Mouse (Mus musculus): ENCODE data around the gene Snu13. TPM values are rescaled to one million over a fixed set of nuclear protein-coding genes. Genes with fewer than 3 reads are reported as not detected.

Snu13 gene
- total RNA-seq, 2 experiments from 2014 or later, result 105 to 111 TPM

DNA sequence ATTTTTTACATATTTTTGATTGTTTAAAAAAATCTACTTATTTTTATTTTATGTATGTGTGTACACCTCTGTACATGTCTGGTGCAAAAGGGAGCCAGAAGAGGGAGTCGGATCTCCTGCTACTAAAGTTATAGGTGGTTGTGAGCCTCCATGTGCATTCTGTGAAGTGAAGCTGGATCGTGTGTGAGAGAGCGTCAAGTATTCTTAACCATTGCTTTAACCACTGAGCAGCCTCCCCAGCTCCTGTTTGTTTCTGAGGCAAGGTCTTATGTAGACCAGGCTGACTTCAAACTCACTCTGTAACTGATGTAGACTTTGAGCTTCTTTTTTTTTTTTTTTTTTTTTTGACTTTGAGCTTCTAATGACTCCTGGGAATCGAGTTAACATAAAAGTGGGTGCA lies 29.9 kb downstream of the Snu13 start:
- TF ChIP-seq CTCF (conservative IDR thresholded peaks at IDR 0.05), result no peak
- DNase-seq (ENCODE audit: low spot score in 2 of 2), result no peak
- H3K27ac ChIP-seq, result no peak overlapping the region
- no peak overlapping the region for H3K4me3 ChIP-seq

DNA sequence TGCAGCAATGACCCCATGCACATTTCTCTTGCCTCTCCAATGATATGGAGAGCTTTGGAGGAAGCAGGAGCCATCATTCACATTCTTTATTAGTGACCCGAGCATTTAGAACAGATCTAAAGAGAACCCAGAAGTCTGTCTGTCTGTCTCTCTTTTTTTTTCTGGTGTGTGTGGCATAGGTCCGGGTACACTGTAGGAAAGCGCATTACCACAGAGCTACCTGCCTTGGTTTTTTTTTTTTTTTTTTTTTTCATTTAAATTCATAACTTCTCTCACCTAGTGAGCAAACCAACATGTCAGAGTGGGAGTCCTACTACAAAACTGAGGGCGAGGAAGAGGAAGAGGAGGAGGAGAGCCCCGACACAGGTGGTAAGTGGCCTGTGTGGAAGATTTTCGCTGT lies 30.6 kb downstream of the Snu13 start:
- peak overlapping the region; percentile 99 for H3K4me3 ChIP-seq
- no peak for TF ChIP-seq CTCF (conservative IDR thresholded peaks at IDR 0.05)
- no peak for DNase-seq (ENCODE audit: low spot score in 2 of 2)
- peak overlapping the region; percentile 81; the same call in 1 of the 2 replicates for H3K27ac ChIP-seq

DNA sequence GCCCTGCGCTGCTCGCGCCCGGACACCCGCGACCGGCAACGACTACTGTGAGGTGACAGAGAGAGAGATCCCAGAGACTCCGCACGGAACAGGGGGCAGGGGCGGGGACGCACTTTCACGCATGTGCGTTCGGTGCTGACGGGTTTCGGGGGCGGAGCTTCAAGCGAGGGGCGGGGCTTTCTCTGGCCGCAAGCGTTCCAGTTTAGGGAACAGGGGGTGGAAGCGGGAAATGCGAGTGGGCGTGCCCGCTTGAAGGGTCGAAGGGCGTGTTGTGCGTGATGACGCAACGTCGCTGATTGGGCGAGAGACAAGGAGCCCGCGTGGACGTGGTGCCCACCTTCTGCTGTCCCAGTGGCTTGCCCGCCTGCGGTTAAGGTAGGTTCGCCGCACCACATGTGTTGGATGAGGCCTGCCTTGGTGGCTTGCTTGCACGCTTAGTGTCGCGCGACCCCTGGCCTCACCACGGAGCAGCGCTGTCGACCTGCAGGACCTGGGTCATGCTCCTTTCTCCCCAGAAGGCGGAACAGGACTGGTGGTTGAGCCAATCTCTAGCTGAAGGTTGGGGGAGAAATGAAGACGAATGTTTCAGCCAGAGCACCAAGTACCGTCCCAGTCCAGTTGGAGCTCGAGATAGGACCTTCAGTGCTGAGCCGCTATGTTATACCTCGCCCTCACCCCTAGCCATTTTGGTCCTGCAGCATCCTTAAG lies 31.1 kb downstream of the Snu13 start:
- peak; percentile 99 to 100 for DNase-seq (ENCODE audit: low spot score in 2 of 2)

DNA sequence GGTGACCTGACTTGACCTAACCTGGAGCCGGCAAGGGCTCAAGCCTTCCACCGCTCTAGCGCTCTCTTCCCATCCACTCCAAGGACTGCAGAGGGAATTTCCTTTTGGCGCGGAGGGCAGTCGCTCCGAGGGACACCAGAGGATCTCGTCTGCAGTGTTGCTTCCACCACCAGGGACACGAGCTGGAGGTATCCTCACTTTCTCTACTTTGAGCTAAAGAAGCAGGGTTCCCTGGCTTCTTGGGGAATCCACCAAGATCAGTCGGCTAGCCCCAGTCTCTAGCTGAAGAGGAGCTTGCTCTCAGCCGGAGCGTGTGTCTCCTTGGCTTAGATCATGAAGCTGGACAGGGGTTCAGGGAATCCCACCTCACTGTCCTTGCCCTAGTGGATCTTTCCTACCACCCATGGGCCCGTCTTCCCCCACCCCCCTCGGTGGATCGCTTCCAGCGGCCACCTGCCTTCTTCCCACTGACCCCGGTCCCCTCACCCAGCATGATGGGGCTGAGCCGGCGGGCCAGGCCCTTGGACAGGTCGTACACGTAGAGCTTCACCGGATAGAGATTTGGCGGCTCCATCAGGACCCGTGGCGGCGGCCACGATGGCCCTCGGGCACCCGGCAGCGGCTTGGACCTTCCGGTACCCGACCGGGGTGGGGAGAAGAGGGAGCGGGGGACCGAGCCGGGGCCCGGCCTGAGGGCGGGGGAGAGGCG lies 31.9 kb downstream of the Snu13 start:
- Histone ChIP-seq H3K4me3 (peak overlapping the region; percentile 99), H3K27ac (peak overlapping the region; percentile 96)
- no peak for DNase-seq (ENCODE audit: low spot score in 2 of 2)
- peak; percentile 35 for TF ChIP-seq CTCF (conservative IDR thresholded peaks at IDR 0.05)

More for the DNA sequence above, 31.1 kb downstream of the Snu13 start:
- peak overlapping the region; percentile 99 for H3K4me3 ChIP-seq
- peak; percentile 36; the same call in 1 of the 2 replicates for TF ChIP-seq CTCF (conservative IDR thresholded peaks at IDR 0.05)
- H3K27ac ChIP-seq, result peak overlapping the region; percentile 96

DNA sequence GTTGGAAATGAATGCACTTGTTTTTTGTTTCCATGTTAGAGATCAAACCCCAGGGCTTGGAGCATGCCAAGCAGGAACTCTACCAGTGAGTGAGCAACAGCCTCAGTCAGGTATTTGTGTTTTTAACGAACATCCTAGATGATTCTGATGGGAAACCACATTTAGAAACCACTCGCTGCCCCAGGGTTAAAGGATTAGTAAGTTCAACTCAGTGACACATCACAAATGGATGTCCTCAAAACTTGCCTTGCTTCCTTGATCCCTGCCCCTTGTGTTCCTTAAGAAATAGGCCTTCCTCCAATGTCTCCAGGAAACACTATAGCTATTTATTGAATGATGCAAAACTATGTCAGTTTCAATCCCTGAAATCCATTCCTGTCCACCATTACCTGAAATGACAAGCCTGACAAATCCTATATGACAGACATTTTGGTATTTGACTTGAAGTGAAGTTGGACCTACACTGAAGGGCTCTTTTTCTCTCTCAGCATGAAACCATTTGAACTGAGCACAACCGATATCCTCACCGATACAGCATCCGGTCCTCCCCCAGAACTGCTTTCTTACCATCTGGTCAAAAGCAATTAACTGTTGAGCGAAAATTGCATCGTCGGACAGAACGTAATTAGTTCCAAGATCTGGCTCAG lies 32.5 kb downstream of the Snu13 start:
- TF ChIP-seq CTCF (conservative IDR thresholded peaks at IDR 0.05), result no peak
- H3K4me3 ChIP-seq, result peak overlapping the region; percentile 99
- H3K27ac ChIP-seq, result peak overlapping the region; percentile 96
- peak in 1 of 2 experiments; percentile 31 for DNase-seq (ENCODE audit: low spot score in 2 of 2)

DNA sequence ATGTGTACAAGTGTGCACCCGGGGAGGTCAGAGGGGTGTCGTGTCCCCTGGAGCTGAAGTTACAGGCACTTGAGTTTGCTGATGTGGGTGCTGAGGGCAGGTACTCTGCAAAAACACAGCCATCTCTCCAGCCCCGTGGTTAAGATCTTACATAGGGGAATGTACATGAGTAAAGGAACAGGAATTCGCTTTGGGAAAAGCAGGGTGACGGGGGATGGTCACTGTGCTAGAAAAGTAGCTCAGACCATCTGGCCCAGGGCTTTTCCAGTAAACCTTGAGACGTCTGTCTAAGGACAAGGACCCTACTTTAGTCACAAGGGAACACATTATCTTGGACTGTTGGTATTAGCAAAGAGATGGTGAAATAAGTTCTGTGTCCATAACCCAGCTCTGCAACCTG lies 35.5 kb downstream of the Snu13 start:
- DNase-seq (ENCODE audit: low spot score in 2 of 2), result no peak
- no peak for TF ChIP-seq CTCF (conservative IDR thresholded peaks at IDR 0.05)
- Histone ChIP-seq H3K4me3 (no peak overlapping the region), H3K27ac (no peak overlapping the region)

DNA sequence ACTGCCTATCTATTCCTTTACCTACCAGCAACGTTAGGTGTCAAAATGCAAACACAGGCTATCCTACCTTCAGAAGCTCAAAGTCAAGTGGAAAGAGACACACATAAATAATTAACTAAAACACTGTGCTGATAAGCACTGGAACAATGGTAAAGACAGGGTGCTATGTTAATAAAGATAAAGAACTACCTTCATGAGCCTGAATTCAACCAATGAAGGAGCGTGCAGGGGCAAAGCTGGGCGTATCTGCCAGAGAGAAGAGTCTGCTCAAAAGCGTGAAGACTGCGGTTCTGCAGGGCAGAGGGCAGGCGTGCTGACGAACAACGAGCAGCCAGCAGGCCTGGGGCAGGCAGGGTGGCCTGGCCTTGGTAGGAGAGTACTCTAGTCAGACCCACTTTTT lies 43.1 kb downstream of the Snu13 start:
- no peak for TF ChIP-seq CTCF (conservative IDR thresholded peaks at IDR 0.05)
- no peak overlapping the region for H3K4me3 ChIP-seq
- no peak for DNase-seq (ENCODE audit: low spot score in 2 of 2)
- no peak overlapping the region for H3K27ac ChIP-seq

DNA sequence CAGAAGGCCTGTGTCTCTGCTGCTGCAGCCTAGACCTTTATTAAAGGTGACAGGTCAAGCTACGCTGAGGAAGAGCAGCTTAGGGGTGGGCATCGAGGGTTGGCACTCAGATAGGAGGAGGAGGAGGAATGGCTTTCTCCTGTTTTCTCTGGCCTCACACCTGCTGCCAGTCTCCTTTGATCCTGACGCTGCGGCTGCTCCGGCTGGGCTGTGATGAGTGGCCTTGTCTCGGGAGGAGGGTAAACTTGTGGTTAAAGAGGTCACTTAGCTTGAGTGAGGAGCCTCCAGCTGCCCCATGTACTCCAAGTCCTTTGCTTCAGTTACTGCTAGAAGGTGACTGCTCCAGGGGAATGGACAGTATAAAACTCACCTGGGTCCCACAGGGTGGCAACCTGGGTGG lies 53.4 kb downstream of the Snu13 start:
- H3K27ac ChIP-seq, result no peak overlapping the region
- DNase-seq (ENCODE audit: low spot score in 2 of 2), result no peak
- no peak for TF ChIP-seq CTCF (conservative IDR thresholded peaks at IDR 0.05)
- H3K4me3 ChIP-seq, result no peak overlapping the region

DNA sequence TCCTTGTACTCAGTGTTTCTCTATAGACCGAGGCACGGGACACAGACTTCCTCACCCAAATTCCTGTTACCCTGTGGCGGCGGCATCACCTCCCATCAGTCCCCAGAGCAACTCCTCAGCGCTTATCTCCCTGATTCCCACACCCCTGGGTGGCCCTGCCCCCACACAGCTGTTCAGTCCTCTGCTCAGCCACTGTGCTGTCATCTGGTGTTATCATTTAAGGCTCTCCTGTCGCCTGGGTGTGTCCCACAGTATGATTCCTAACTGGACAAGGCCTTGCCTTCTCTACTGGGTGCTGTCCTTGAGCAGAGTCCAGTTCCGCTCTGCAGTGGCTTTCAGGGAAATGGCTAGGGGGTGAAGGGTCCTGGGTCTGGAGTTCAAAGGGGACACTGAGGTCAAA lies 56.8 kb downstream of the Snu13 start:
- H3K27ac ChIP-seq, result no peak overlapping the region
- no peak for DNase-seq (ENCODE audit: low spot score in 2 of 2)
- TF ChIP-seq CTCF (conservative IDR thresholded peaks at IDR 0.05), result no peak
- H3K4me3 ChIP-seq, result no peak overlapping the region

Other genes starting within 250 kb of the Snu13 start
- gene Tef, start 245.2 kb downstream of the Snu13 start, total RNA-seq (2021), result 100 to 1,000 TPM; 273 to 304 TPM
- gene Tob2, start 188.8 kb downstream of the Snu13 start, total RNA-seq (2021), result 10 to 100 TPM; 28.6 to 38.4 TPM
- 10 to 100 TPM; 33.0 to 36.8 TPM for gene Phf5a, start 175.7 kb downstream of the Snu13 start, total RNA-seq (2021)
- 100 to 1,000 TPM; 442 to 446 TPM for gene Aco2, start 175.3 kb downstream of the Snu13 start, total RNA-seq (2021)
- gene Polr3h, start 121.4 kb downstream of the Snu13 start, total RNA-seq (2021), result 10 to 100 TPM; 44.8 to 51.4 TPM
- gene Csdc2, start 110.8 kb downstream of the Snu13 start, total RNA-seq (2021), result 10 to 100 TPM; 75.2 to 81.8 TPM
- 100 to 1,000 TPM; 214 to 224 TPM for gene Pmm1, start 86.7 kb downstream of the Snu13 start, total RNA-seq (2021)
- not detected for gene 1700029P11Rik, start 67.1 kb downstream of the Snu13 start, total RNA-seq (2021)
- 10 to 100 TPM; 20.6 to 26.3 TPM for gene Xrcc6, start 59.8 kb downstream of the Snu13 start, total RNA-seq (2021)
- 100 to 1,000 TPM in 1 of 2 experiments, 10 to 100 TPM in 1; 93.9 to 106 TPM for gene Desi1, start 13.7 kb downstream of the Snu13 start, total RNA-seq (2021)
- not detected for gene 4930407I10Rik, start 11.6 kb upstream of the Snu13 start, total RNA-seq (2021)
- under 1 TPM; 0.26 to 0.44 TPM for gene Mei1, start 22.4 kb upstream of the Snu13 start, total RNA-seq (2021)
- gene Ccdc134, start 80.3 kb upstream of the Snu13 start, total RNA-seq (2021), result 10 to 100 TPM; 10.2 to 15.4 TPM
- 100 to 1,000 TPM; 162 to 165 TPM for gene Srebf2, start 99.6 kb upstream of the Snu13 start, total RNA-seq (2021)
- 1 to 10 TPM in 1 of 2 experiments, under 1 TPM in 1; 0.95 to 1.2 TPM for gene Shisa8, start 165.2 kb upstream of the Snu13 start, total RNA-seq (2021)
- under 1 TPM; 0.54 to 0.79 TPM for gene Tnfrsf13c, start 176.8 kb upstream of the Snu13 start, total RNA-seq (2021)
- 1 to 10 TPM; 2.5 TPM for gene Cenpm, start 197.2 kb upstream of the Snu13 start, total RNA-seq (2021)
- 100 to 1,000 TPM; 105 to 108 TPM for gene 1500009C09Rik, start 204.8 kb upstream of the Snu13 start, total RNA-seq (2021)
- gene Sept3, start 227.3 kb upstream of the Snu13 start, total RNA-seq (2021), result 100 to 1,000 TPM; 652 to 661 TPM

Measured in layer of hippocampus, adult 2 months (tissue).